8 mouse cellular contexts compared by ENCODE assay signal in genomic region chr12:111677882-111678669, GRCm38 (mm10). TPM values are rescaled to one million over a fixed set of nuclear protein-coding genes. Genes with fewer than 3 reads are reported as not detected.
DNase-seq lines count a peak whose midpoint lies in the region; ATAC-seq and TF ChIP-seq lines count a peak whose summit lies in the region.

Trmt61a (plus strand) TSS chr12:111678105.

- peak within 1 kb of the TSS; percentile 64 for H3K9ac ChIP-seq in ES-Bruce4 (ENCODE audit: low read depth, poor library complexity, severe bottlenecking)
- H3K9ac ChIP-seq in forebrain, embryonic 11.5 days (ENCODE audit: low read length) = peak within 1 kb of the TSS; percentile 73
- H3K9ac ChIP-seq in heart, embryonic 15.5 days = peak within 1 kb of the TSS; percentile 67
- H3K9ac ChIP-seq in liver, postnatal 0 days (replicated peaks) = peak within 1 kb of the TSS; percentile 65
- peak within 1 kb of the TSS; percentile 77 for H3K9ac ChIP-seq in neural tube, embryonic 13.5 days

- ATAC-seq in forebrain, embryonic 11.5 days (replicated peaks; ENCODE audit: low FRiP score) = peak; percentile 87
- peak; percentile 82 for ATAC-seq in heart, embryonic 15.5 days (replicated peaks; ENCODE audit: insufficient number of reproducible peaks, insufficient read depth, low FRiP score, low read depth)
- ATAC-seq in liver, postnatal 0 days = peak; percentile 94
- ATAC-seq in neural tube, embryonic 13.5 days (ENCODE audit: low read depth) = peak; percentile 92

- H3K27me3 ChIP-seq in ES-Bruce4 (ENCODE audit: control insufficient read depth, insufficient read depth, low read length, poor library complexity, severe bottlenecking) = no peaks in the 10 kb centered on the region
- H3K27me3 ChIP-seq in forebrain, embryonic 11.5 days (ENCODE audit: control insufficient read depth, insufficient read depth, low read length) = peaks cover 4% of the 10 kb centered on the region
- peaks cover 6% of the 10 kb centered on the region for H3K27me3 ChIP-seq in heart, embryonic 15.5 days
- peaks cover 10% of the 10 kb centered on the region for H3K27me3 ChIP-seq in liver, postnatal 0 days (ENCODE audit: insufficient read depth, low read length)
- H3K27me3 ChIP-seq in neural tube, embryonic 13.5 days = no peaks in the 10 kb centered on the region; the same call in 1 of the 2 replicates

- TF ChIP-seq POLR2A in ES-Bruce4 (IDR thresholded peaks at IDR 0.05; ENCODE audit: insufficient read depth, low read length) = peak; percentile 46

- no peaks in the 10 kb centered on the region for H3K9me3 ChIP-seq in ES-Bruce4 (replicated peaks; ENCODE audit: control insufficient read depth, insufficient read depth, low read length, poor library complexity, severe bottlenecking)
- H3K9me3 ChIP-seq in forebrain, embryonic 11.5 days (ENCODE audit: control insufficient read depth, low read length) = no peaks in the 10 kb centered on the region; the same call in 1 of the 2 replicates
- H3K9me3 ChIP-seq in heart, embryonic 15.5 days (replicated peaks) = no peaks in the 10 kb centered on the region
- H3K9me3 ChIP-seq in liver, postnatal 0 days (ENCODE audit: low read length) = no peaks in the 10 kb centered on the region
- H3K9me3 ChIP-seq in neural tube, embryonic 13.5 days = no peaks in the 10 kb centered on the region

- peak within 1 kb of the TSS; percentile 98 for H3K4me2 ChIP-seq in forebrain, embryonic 11.5 days (ENCODE audit: low read depth, low read length, severe bottlenecking)
- H3K4me2 ChIP-seq in heart, embryonic 15.5 days = peak within 1 kb of the TSS; percentile 86
- H3K4me2 ChIP-seq in liver, postnatal 0 days (ENCODE audit: low read depth, low read length) = peak within 1 kb of the TSS; percentile 97
- H3K4me2 ChIP-seq in neural tube, embryonic 13.5 days = peak within 1 kb of the TSS; percentile 73

- TF ChIP-seq EP300 in ES-Bruce4 (IDR thresholded peaks at IDR 0.05; ENCODE audit: insufficient read depth, low read depth, low read length) = no peak
- TF ChIP-seq EP300 in liver, postnatal 0 days (IDR thresholded peaks at IDR 0.05; ENCODE audit: low read depth) = 0 out of 2 replicates have a peak, but pooled peaks have one; percentile 56

- no peak for TF ChIP-seq CTCF in ES-Bruce4 (IDR thresholded peaks at IDR 0.05; ENCODE audit: low read depth, low read length)
- no peak for TF ChIP-seq CTCF in liver, postnatal 0 days (IDR thresholded peaks at IDR 0.05; ENCODE audit: low read depth)

- no peaks in the 10 kb centered on the region for H3K36me3 ChIP-seq in ES-Bruce4 (ENCODE audit: control insufficient read depth, insufficient read depth, low read length, poor library complexity, severe bottlenecking)
- H3K36me3 ChIP-seq in forebrain, embryonic 11.5 days (ENCODE audit: control insufficient read depth, insufficient read depth, low read length) = no peaks in the 10 kb centered on the region; the same call in 1 of the 2 replicates
- H3K36me3 ChIP-seq in heart, embryonic 15.5 days = no peaks in the 10 kb centered on the region; the same call in 1 of the 2 replicates
- H3K36me3 ChIP-seq in liver, postnatal 0 days (replicated peaks; ENCODE audit: insufficient read depth, low read length) = peaks cover 3% of the 10 kb centered on the region; the same call in 1 of the 2 replicates
- H3K36me3 ChIP-seq in neural tube, embryonic 13.5 days = peaks cover 26% of the 10 kb centered on the region

- peaks cover 4% of the 10 kb centered on the region for H3K4me1 ChIP-seq in ES-Bruce4 (ENCODE audit: control insufficient read depth, insufficient read depth, low read length)
- peaks cover 14% of the 10 kb centered on the region; the same call in 1 of the 2 replicates for H3K4me1 ChIP-seq in forebrain, embryonic 11.5 days (replicated peaks; ENCODE audit: control insufficient read depth, insufficient read depth, low read length)
- peaks cover 58% of the 10 kb centered on the region for H3K4me1 ChIP-seq in heart, embryonic 15.5 days (replicated peaks)
- H3K4me1 ChIP-seq in liver, postnatal 0 days (ENCODE audit: insufficient read depth) = peaks cover 19% of the 10 kb centered on the region
- peaks cover 29% of the 10 kb centered on the region for H3K4me1 ChIP-seq in neural tube, embryonic 13.5 days (replicated peaks)

- WGBS in forebrain, embryonic 11.5 days = under 1% methylated on average over 51 of the region's 51 CpGs
- under 1% methylated on average over 51 of the region's 51 CpGs for WGBS in heart, embryonic 15.5 days
- under 1% methylated on average over 51 of the region's 51 CpGs for WGBS in liver, postnatal 0 days (ENCODE audit: insufficient replicate concordance)
- WGBS in neural tube, embryonic 13.5 days = under 1% methylated on average over 51 of the region's 51 CpGs

- peak within 1 kb of the TSS; percentile 51 for H3K27ac ChIP-seq in ES-Bruce4 (ENCODE audit: insufficient read depth, low read length)
- peak within 1 kb of the TSS; percentile 90 for H3K27ac ChIP-seq in forebrain, embryonic 11.5 days (ENCODE audit: low read depth, low read length)
- peak within 1 kb of the TSS; percentile 98 for H3K27ac ChIP-seq in heart, embryonic 15.5 days
- peak within 1 kb of the TSS; percentile 90 for H3K27ac ChIP-seq in liver, postnatal 0 days (ENCODE audit: low read depth)
- H3K27ac ChIP-seq in neural tube, embryonic 13.5 days (replicated peaks) = peak within 1 kb of the TSS; percentile 94

- H3K4me3 ChIP-seq in ES-Bruce4 (ENCODE audit: low read depth, low read length) = peak within 1 kb of the TSS; percentile 90
- peak within 1 kb of the TSS; percentile 91 for H3K4me3 ChIP-seq in forebrain, embryonic 11.5 days (ENCODE audit: low read depth, low read length)
- H3K4me3 ChIP-seq in heart, embryonic 15.5 days = peak within 1 kb of the TSS; percentile 73
- peak within 1 kb of the TSS; percentile 83 for H3K4me3 ChIP-seq in liver, postnatal 0 days (ENCODE audit: low read depth, low read length)
- peak within 1 kb of the TSS; percentile 62 for H3K4me3 ChIP-seq in neural tube, embryonic 13.5 days

- DNase-seq in c-Kit-positive CD71-positive TER-119-negative erythroid progenitor cells, embryonic 14.5 days (ENCODE audit: low read depth) = peak; percentile 90
- DNase-seq in forebrain, embryonic 11.5 days (ENCODE audit: low spot score) = peak; percentile 95
- DNase-seq in kidney, postnatal 14 days = peak; percentile 93
- peak; percentile 94 for DNase-seq in liver, postnatal 0 days
- DNase-seq in telencephalon, adult 2 months (ENCODE audit: low read depth, low spot score) = peak; percentile 89

RNA-seq across cellular contexts. Expression of gene Trmt61a, which starts in this region (rescaled TPM):
- 13.0 and 14.8 TPM in 2 replicates for polyA plus RNA-seq in ES-Bruce4 (2011; ENCODE audit: insufficient read depth, insufficient read length, low read depth, missing spikeins)
- polyA plus RNA-seq in forebrain, embryonic 11.5 days (2014; fragmentation: Nextera tagmentation; extraction: Ambion mirVana) = 12.9 and 15.6 TPM in 2 replicates
- polyA plus RNA-seq in heart, embryonic 15.5 days (2015; fragmentation: Nextera tagmentation; extraction: Ambion mirVana) = 6.1 and 9.0 TPM in 2 replicates
- 4.3 and 5.7 TPM in 2 replicates for polyA plus RNA-seq in liver, postnatal 0 days (2015; fragmentation: Nextera tagmentation; extraction: Ambion mirVana)
- polyA plus RNA-seq in neural tube, embryonic 13.5 days (2015; fragmentation: Nextera tagmentation; extraction: Ambion mirVana) = 7.2 and 8.5 TPM in 2 replicates

Comparison
In these comparisons a context has a peak if more than half of its experiments do, and no peak if none do; other contexts are left out.
1. Peak in every context shown above with its lines: DNase-seq, ATAC-seq, H3K4me3 ChIP-seq and H3K27ac ChIP-seq.